In genomic region chr1:75446656-75447055, GRCm38 (mm10) we compare ENCODE assay signal across 9 mouse cellular contexts. TPM values are rescaled to one million over a fixed set of nuclear protein-coding genes. Genes with fewer than 3 reads are reported as not detected.
DNase-seq lines count a peak whose midpoint lies in the region; ATAC-seq lines count a peak whose summit lies in the region.
"Had no signal": no experiment of that assay in that cellular context is flagged by ENCODE, and none has a peak within 500 bp of the region (broad histone marks: within the 10 kb centered on the region; RNA-seq: fewer than 3 reads in every experiment).

No protein-coding gene starts in this region.

- DNase-seq in cerebellum, postnatal 10 days = peak; percentile 38 to 48
- DNase-seq in cerebellum, adult 8-10 months = no peak
- no peak for DNase-seq in lung, postnatal 25 days (ENCODE audit: low spot score)
- no peak for DNase-seq in liver, embryonic 13.5 days
- DNase-seq in frontal cortex, postnatal 10 days (ENCODE audit: low spot score in 2 of 2) = no peak
- DNase-seq in layer of hippocampus, postnatal 25 days (ENCODE audit: extremely low spot score in 1 of 2, low spot score in 1 of 2) = no peak

- H3K4me3 ChIP-seq in lung, embryonic 16.5 days (ENCODE audit: low read length) = no peak overlapping the region
- peak overlapping the region; percentile 36 for H3K4me3 ChIP-seq in liver, embryonic 13.5 days (replicated peaks)
- H3K4me3 ChIP-seq in stomach, embryonic 16.5 days (replicated peaks; ENCODE audit: low read length) = no peak overlapping the region; the same call in 1 of the 2 replicates

- WGBS in lung, embryonic 16.5 days = 3% methylated on average over 17 of the region's 20 CpGs
- 2% methylated on average over 20 of the region's 20 CpGs for WGBS in liver, embryonic 13.5 days (ENCODE audit: insufficient replicate concordance)
- WGBS in stomach, embryonic 16.5 days = 11% methylated on average over 20 of the region's 20 CpGs

- H3K27me3 ChIP-seq in lung, embryonic 16.5 days (ENCODE audit: control insufficient read depth, insufficient read depth, low read depth, low read length) = peaks cover 63% of the 10 kb centered on the region
- peaks cover 69% of the 10 kb centered on the region for H3K27me3 ChIP-seq in liver, embryonic 13.5 days
- H3K27me3 ChIP-seq in stomach, embryonic 16.5 days (ENCODE audit: control insufficient read depth, insufficient read depth, low read length) = peaks cover 49% of the 10 kb centered on the region

- no peak overlapping the region for H3K27ac ChIP-seq in lung, embryonic 16.5 days (ENCODE audit: low read length)
- H3K27ac ChIP-seq in liver, embryonic 13.5 days = peak overlapping the region; percentile 73
- no peak overlapping the region for H3K27ac ChIP-seq in stomach, embryonic 16.5 days (ENCODE audit: low read length)

- peak overlapping the region; percentile 24 for H3K4me2 ChIP-seq in lung, embryonic 16.5 days (ENCODE audit: low read depth, low read length)
- peak overlapping the region; percentile 66 for H3K4me2 ChIP-seq in liver, embryonic 13.5 days
- H3K4me2 ChIP-seq in stomach, embryonic 16.5 days (ENCODE audit: low read depth, low read length) = peak overlapping the region; percentile 45; the same call in 1 of the 2 replicates

- H3K9ac ChIP-seq in lung, embryonic 16.5 days (ENCODE audit: low read length) = no peak overlapping the region
- H3K9ac ChIP-seq in liver, embryonic 13.5 days = peak overlapping the region; percentile 49
- H3K9ac ChIP-seq in stomach, embryonic 16.5 days (ENCODE audit: low read length) = peak overlapping the region; percentile 52

- ATAC-seq in lung, embryonic 16.5 days (ENCODE audit: low read depth) = peak; percentile 6; the same call in 1 of the 2 replicates
- ATAC-seq in liver, embryonic 13.5 days (ENCODE audit: low read depth) = no peak
- no peak for ATAC-seq in stomach, embryonic 16.5 days (ENCODE audit: insufficient read depth, low FRiP score)

- no peaks in the 10 kb centered on the region for H3K9me3 ChIP-seq in lung, embryonic 16.5 days (ENCODE audit: control insufficient read depth, low read length)
- no peaks in the 10 kb centered on the region for H3K9me3 ChIP-seq in liver, embryonic 13.5 days (replicated peaks)
- H3K9me3 ChIP-seq in stomach, embryonic 16.5 days (replicated peaks; ENCODE audit: control insufficient read depth, low read length) = no peaks in the 10 kb centered on the region

- peaks cover 55% of the 10 kb centered on the region for H3K4me1 ChIP-seq in lung, embryonic 16.5 days (replicated peaks; ENCODE audit: control insufficient read depth, insufficient read depth, low read length)
- peaks cover 79% of the 10 kb centered on the region for H3K4me1 ChIP-seq in liver, embryonic 13.5 days (replicated peaks)
- H3K4me1 ChIP-seq in stomach, embryonic 16.5 days (ENCODE audit: control insufficient read depth, insufficient read depth, low read length) = peaks cover 49% of the 10 kb centered on the region

- no peaks in the 10 kb centered on the region; the same call in 1 of the 2 replicates for H3K36me3 ChIP-seq in lung, embryonic 16.5 days (ENCODE audit: control insufficient read depth, insufficient read depth, low read length)
- 0 out of 2 replicates have a peak, but pooled peaks cover 2% of the 10 kb centered on the region for H3K36me3 ChIP-seq in liver, embryonic 13.5 days
- no peaks in the 10 kb centered on the region for H3K36me3 ChIP-seq in stomach, embryonic 16.5 days (ENCODE audit: control insufficient read depth, insufficient read depth, low read length)

RNA-seq across cellular contexts. Expression of gene Asic4, which starts 3.6 kb away (rescaled TPM):
- 0.05 and 0.11 TPM in 2 replicates for polyA plus RNA-seq in lung, embryonic 16.5 days (2015; fragmentation: Nextera tagmentation; extraction: Ambion mirVana)
- polyA plus RNA-seq in liver, embryonic 13.5 days (2015; fragmentation: Nextera tagmentation; extraction: Ambion mirVana) = 0.14 and 0.25 TPM in 2 replicates
- 1.3 and 1.4 TPM in 2 replicates for polyA plus RNA-seq in stomach, embryonic 16.5 days (2015; fragmentation: Nextera tagmentation; extraction: Ambion mirVana)
- 1 to 10 TPM; 8.9 to 9.9 TPM for total RNA-seq in layer of hippocampus, postnatal 25 days (2021)
- total RNA-seq: hematopoietic stem cell, adult 5-6 weeks had no signal

RNA-seq across cellular contexts. Expression of gene Gmppa, which starts 10.9 kb away (rescaled TPM):
- 80.5 and 92.4 TPM in 2 replicates for polyA plus RNA-seq in lung, embryonic 16.5 days (2015; fragmentation: Nextera tagmentation; extraction: Ambion mirVana)
- polyA plus RNA-seq in liver, embryonic 13.5 days (2015; fragmentation: Nextera tagmentation; extraction: Ambion mirVana) = 37.1 and 41.7 TPM in 2 replicates
- 104 and 127 TPM in 2 replicates for polyA plus RNA-seq in stomach, embryonic 16.5 days (2015; fragmentation: Nextera tagmentation; extraction: Ambion mirVana)
- 10 to 100 TPM; 60.5 to 66.7 TPM for total RNA-seq in layer of hippocampus, postnatal 25 days (2021)

RNA-seq across cellular contexts. Expression of gene Chpf, which starts 32.5 kb away (rescaled TPM):
- 22.9 and 25.2 TPM in 2 replicates for polyA plus RNA-seq in lung, embryonic 16.5 days (2015; fragmentation: Nextera tagmentation; extraction: Ambion mirVana)
- 5.6 and 5.7 TPM in 2 replicates for polyA plus RNA-seq in liver, embryonic 13.5 days (2015; fragmentation: Nextera tagmentation; extraction: Ambion mirVana)
- polyA plus RNA-seq in stomach, embryonic 16.5 days (2015; fragmentation: Nextera tagmentation; extraction: Ambion mirVana) = 28.0 and 28.1 TPM in 2 replicates
- 10 to 100 TPM; 77.2 to 82.8 TPM for total RNA-seq in layer of hippocampus, postnatal 25 days (2021)

RNA-seq across cellular contexts. Expression of gene Tmem198, which starts 32.7 kb away (rescaled TPM):
- polyA plus RNA-seq in lung, embryonic 16.5 days (2015; fragmentation: Nextera tagmentation; extraction: Ambion mirVana) = 0.65 and 1.3 TPM in 2 replicates
- polyA plus RNA-seq in liver, embryonic 13.5 days (2015; fragmentation: Nextera tagmentation; extraction: Ambion mirVana) = 0.08 and 0.10 TPM in 2 replicates
- 1.6 and 2.1 TPM in 2 replicates for polyA plus RNA-seq in stomach, embryonic 16.5 days (2015; fragmentation: Nextera tagmentation; extraction: Ambion mirVana)
- total RNA-seq in layer of hippocampus, postnatal 25 days (2021) = 10 to 100 TPM; 70.3 to 73.8 TPM
- total RNA-seq: hematopoietic stem cell, adult 5-6 weeks had no signal

RNA-seq across cellular contexts. Expression of gene Obsl1, which starts 59.6 kb away (rescaled TPM):
- 46.3 and 48.0 TPM in 2 replicates for polyA plus RNA-seq in lung, embryonic 16.5 days (2015; fragmentation: Nextera tagmentation; extraction: Ambion mirVana)
- 7.4 and 9.0 TPM in 2 replicates for polyA plus RNA-seq in liver, embryonic 13.5 days (2015; fragmentation: Nextera tagmentation; extraction: Ambion mirVana)
- 34.1 and 44.4 TPM in 2 replicates for polyA plus RNA-seq in stomach, embryonic 16.5 days (2015; fragmentation: Nextera tagmentation; extraction: Ambion mirVana)
- total RNA-seq in layer of hippocampus, postnatal 25 days (2021) = 10 to 100 TPM; 18.9 to 20.2 TPM

Comparison
In these comparisons a context has a peak if more than half of its experiments do, and no peak if none do; other contexts are left out.
1. DNase-seq: peak in cerebellum, postnatal 10 days (2 of 2); none in cerebellum, adult 8-10 months (single experiment), lung, postnatal 25 days (single experiment), liver, embryonic 13.5 days (single experiment), frontal cortex, postnatal 10 days (0 of 2) and layer of hippocampus, postnatal 25 days (0 of 2).
2. Peak in every context shown above with its lines, with median percentiles within 50 percentile points of each other: H3K4me2 ChIP-seq.